Mouse (Mus musculus): ENCODE measurements around the gene Egfl6. TPM values are rescaled to one million over a fixed set of nuclear protein-coding genes. Genes with fewer than 3 reads are reported as not detected.
A peak's percentile ranks its signal among the peaks of the same experiment; 100 is the strongest.

The Egfl6 gene
- polyA plus RNA-seq, 1 experiment from 2014 or later: 3.2 TPM

GRCm38 (mm10) chrX:166565983-166566382 is 19.5 kb downstream of the Egfl6 start:
- Histone ChIP-seq H3K9me3 (ENCODE audit: control insufficient read depth, low read length) (no peaks in the 10 kb centered on the region), H3K27me3 (replicated peaks; ENCODE audit: control insufficient read depth, insufficient read depth, low read length) (no peaks in the 10 kb centered on the region; the same call in 1 of the 2 replicates), H3K4me2 (ENCODE audit: low read depth, low read length) (no peak overlapping the region), H3K36me3 (ENCODE audit: control insufficient read depth, insufficient read depth, low read length) (no peaks in the 10 kb centered on the region), H3K27ac (ENCODE audit: low read length) (peak overlapping the region; percentile 73), H3K9ac (ENCODE audit: low read depth, low read length) (no peak overlapping the region), H3K4me1 (ENCODE audit: control insufficient read depth, insufficient read depth, low read length) (no peaks in the 10 kb centered on the region), H3K4me3 (ENCODE audit: low read length) (no peak overlapping the region)
- 73% methylated on average over 6 of the region's 6 CpGs for WGBS
- peak; percentile 96 for ATAC-seq

DNA sequence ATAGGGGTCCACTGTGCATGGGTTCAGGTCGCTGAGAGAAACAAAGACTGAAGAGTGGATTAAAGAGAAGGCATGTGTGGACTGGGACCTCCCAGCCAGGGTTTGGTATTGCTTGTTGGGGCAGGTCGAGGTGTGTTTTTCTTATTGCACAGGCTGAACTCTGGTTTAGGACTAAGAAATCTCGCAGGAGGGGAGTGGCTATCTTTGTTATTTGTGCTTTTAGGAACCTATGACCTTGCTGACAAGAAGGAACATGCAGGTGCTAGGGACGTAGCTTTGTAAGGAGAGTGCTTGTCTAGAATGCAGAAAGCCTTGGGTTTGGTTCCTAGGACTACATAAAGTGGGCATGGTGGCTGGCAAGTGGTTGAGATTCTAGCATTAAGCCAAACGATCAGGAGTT is 20.1 kb downstream of the Egfl6 start:
- no peak overlapping the region for H3K4me2 ChIP-seq (ENCODE audit: low read depth, low read length)
- H3K4me1 ChIP-seq (ENCODE audit: control insufficient read depth, insufficient read depth, low read length): no peaks in the 10 kb centered on the region
- no peaks in the 10 kb centered on the region; the same call in 1 of the 2 replicates for H3K27me3 ChIP-seq (replicated peaks; ENCODE audit: control insufficient read depth, insufficient read depth, low read length)
- H3K27ac ChIP-seq (ENCODE audit: low read length): peak overlapping the region; percentile 45; the same call in 1 of the 2 replicates
- H3K9ac ChIP-seq (ENCODE audit: low read depth, low read length): no peak overlapping the region
- ATAC-seq: peak; percentile 68
- no peak overlapping the region for H3K4me3 ChIP-seq (ENCODE audit: low read length)
- no peaks in the 10 kb centered on the region for H3K36me3 ChIP-seq (ENCODE audit: control insufficient read depth, insufficient read depth, low read length)
- 52% methylated on average over 5 of the region's 5 CpGs for WGBS
- no peaks in the 10 kb centered on the region for H3K9me3 ChIP-seq (ENCODE audit: control insufficient read depth, low read length)

- WGBS: 74% methylated on average over 5 of the region's 5 CpGs
- no peak for ATAC-seq
These were observed 20.6 kb downstream of the Egfl6 start for GRCm38 (mm10) chrX:166564900-166565299.

DNA sequence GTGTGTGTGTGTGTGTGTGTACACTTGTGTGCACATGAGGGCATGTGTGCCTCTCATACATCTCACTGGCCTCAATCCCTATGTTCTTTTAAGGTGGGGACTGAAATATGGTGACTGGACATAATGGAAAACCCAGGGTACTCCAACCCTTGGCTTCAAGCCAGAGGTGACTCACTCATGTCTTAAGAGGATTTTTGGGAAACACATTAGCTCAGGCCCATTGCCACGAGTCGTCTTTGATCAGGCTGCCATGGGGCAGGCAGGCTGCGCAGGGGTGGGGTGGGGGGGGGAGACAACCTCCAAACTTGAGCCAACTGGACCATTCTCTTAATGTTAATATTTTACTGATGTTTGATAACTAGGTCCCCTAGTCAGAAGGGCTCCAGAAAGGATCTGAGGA is 26.2 kb downstream of the Egfl6 start:
- Histone ChIP-seq H3K4me3 (ENCODE audit: low read length) (no peak overlapping the region), H3K9me3 (ENCODE audit: control insufficient read depth, low read length) (no peaks in the 10 kb centered on the region), H3K36me3 (ENCODE audit: control insufficient read depth, insufficient read depth, low read length) (no peaks in the 10 kb centered on the region), H3K27me3 (replicated peaks; ENCODE audit: control insufficient read depth, insufficient read depth, low read length) (no peaks in the 10 kb centered on the region; the same call in 1 of the 2 replicates), H3K4me2 (ENCODE audit: low read depth, low read length) (no peak overlapping the region), H3K4me1 (ENCODE audit: control insufficient read depth, insufficient read depth, low read length) (no peaks in the 10 kb centered on the region), H3K27ac (ENCODE audit: low read length) (no peak overlapping the region), H3K9ac (ENCODE audit: low read depth, low read length) (no peak overlapping the region)
- ATAC-seq: no peak
- 75% methylated on average over 3 of the region's 3 CpGs for WGBS

More at GRCm38 (mm10) chrX:166564900-166565299, 20.6 kb downstream of the Egfl6 start:
- no peaks in the 10 kb centered on the region; the same call in 1 of the 2 replicates for H3K27me3 ChIP-seq (replicated peaks; ENCODE audit: control insufficient read depth, insufficient read depth, low read length)
- no peaks in the 10 kb centered on the region for H3K4me1 ChIP-seq (ENCODE audit: control insufficient read depth, insufficient read depth, low read length)
- no peak overlapping the region for H3K27ac ChIP-seq (ENCODE audit: low read length)
- H3K9ac ChIP-seq (ENCODE audit: low read depth, low read length): no peak overlapping the region
- H3K4me3 ChIP-seq (ENCODE audit: low read length): no peak overlapping the region
- H3K4me2 ChIP-seq (ENCODE audit: low read depth, low read length): no peak overlapping the region
- H3K9me3 ChIP-seq (ENCODE audit: control insufficient read depth, low read length): no peaks in the 10 kb centered on the region
- H3K36me3 ChIP-seq (ENCODE audit: control insufficient read depth, insufficient read depth, low read length): no peaks in the 10 kb centered on the region

GRCm38 (mm10) chrX:166552355-166552754 is 33.2 kb downstream of the Egfl6 start:
- ATAC-seq: no peak
- WGBS: 72% methylated on average over 7 of the region's 7 CpGs
- Histone ChIP-seq H3K9me3 (ENCODE audit: control insufficient read depth, low read length) (no peaks in the 10 kb centered on the region), H3K4me3 (ENCODE audit: low read length) (no peak overlapping the region), H3K27me3 (replicated peaks; ENCODE audit: control insufficient read depth, insufficient read depth, low read length) (peaks cover 3% of the 10 kb centered on the region; the same call in 1 of the 2 replicates), H3K27ac (ENCODE audit: low read length) (no peak overlapping the region), H3K4me2 (ENCODE audit: low read depth, low read length) (no peak overlapping the region), H3K4me1 (ENCODE audit: control insufficient read depth, insufficient read depth, low read length) (no peaks in the 10 kb centered on the region), H3K36me3 (ENCODE audit: control insufficient read depth, insufficient read depth, low read length) (no peaks in the 10 kb centered on the region), H3K9ac (ENCODE audit: low read depth, low read length) (no peak overlapping the region)

GRCm38 (mm10) chrX:166546495-166546894 is 39.0 kb downstream of the Egfl6 start:
- 76% methylated on average over 2 of the region's 2 CpGs for WGBS
- H3K4me1 ChIP-seq (ENCODE audit: control insufficient read depth, insufficient read depth, low read length): no peaks in the 10 kb centered on the region
- H3K9ac ChIP-seq (ENCODE audit: low read depth, low read length): no peak overlapping the region
- no peak overlapping the region for H3K4me2 ChIP-seq (ENCODE audit: low read depth, low read length)
- H3K27ac ChIP-seq (ENCODE audit: low read length): no peak overlapping the region
- peaks cover 3% of the 10 kb centered on the region; the same call in 1 of the 2 replicates for H3K27me3 ChIP-seq (replicated peaks; ENCODE audit: control insufficient read depth, insufficient read depth, low read length)
- no peak overlapping the region for H3K4me3 ChIP-seq (ENCODE audit: low read length)
- H3K9me3 ChIP-seq (ENCODE audit: control insufficient read depth, low read length): no peaks in the 10 kb centered on the region
- no peak for ATAC-seq
- H3K36me3 ChIP-seq (ENCODE audit: control insufficient read depth, insufficient read depth, low read length): no peaks in the 10 kb centered on the region

- no peaks in the 10 kb centered on the region for H3K4me1 ChIP-seq (ENCODE audit: control insufficient read depth, insufficient read depth, low read length)
- H3K9ac ChIP-seq (ENCODE audit: low read depth, low read length): no peak overlapping the region
- H3K4me3 ChIP-seq (ENCODE audit: low read length): no peak overlapping the region
- 0 out of 2 replicates have a peak, but pooled peaks cover 2% of the 10 kb centered on the region for H3K27me3 ChIP-seq (replicated peaks; ENCODE audit: control insufficient read depth, insufficient read depth, low read length)
- H3K4me2 ChIP-seq (ENCODE audit: low read depth, low read length): no peak overlapping the region
- no peaks in the 10 kb centered on the region for H3K9me3 ChIP-seq (ENCODE audit: control insufficient read depth, low read length)
- WGBS: 29% methylated on average over 4 of the region's 4 CpGs
- peak; percentile 61 for ATAC-seq
- no peak overlapping the region for H3K27ac ChIP-seq (ENCODE audit: low read length)
- H3K36me3 ChIP-seq (ENCODE audit: control insufficient read depth, insufficient read depth, low read length): no peaks in the 10 kb centered on the region
These were observed 50.4 kb downstream of the Egfl6 start for GRCm38 (mm10) chrX:166535138-166535537.

DNA sequence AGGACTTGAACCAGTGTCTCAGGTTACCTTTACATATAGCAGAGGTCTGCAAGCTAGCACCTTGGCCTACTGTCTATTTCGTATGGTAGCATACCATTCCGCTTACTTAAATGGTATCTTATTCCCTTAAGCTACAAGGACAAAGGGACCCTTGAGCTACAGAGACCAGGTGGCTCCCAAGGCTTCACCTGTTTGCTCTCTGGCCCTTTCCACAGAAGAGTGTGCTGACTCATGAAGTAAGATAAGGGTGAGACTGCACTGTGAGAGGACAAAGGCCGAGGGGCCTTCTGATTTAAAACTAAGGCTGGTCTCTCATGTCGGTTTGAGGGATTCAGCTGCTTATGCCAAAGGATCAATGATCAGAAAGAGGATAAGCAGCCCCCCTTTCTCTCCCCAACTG is 52.1 kb downstream of the Egfl6 start:
- no peak overlapping the region for H3K4me3 ChIP-seq (ENCODE audit: low read length)
- H3K4me1 ChIP-seq (ENCODE audit: control insufficient read depth, insufficient read depth, low read length): no peaks in the 10 kb centered on the region
- peak overlapping the region; percentile 54; the same call in 1 of the 2 replicates for H3K27ac ChIP-seq (ENCODE audit: low read length)
- 70% methylated on average over 4 of the region's 4 CpGs for WGBS
- no peak overlapping the region for H3K4me2 ChIP-seq (ENCODE audit: low read depth, low read length)
- peak; percentile 95 for ATAC-seq
- no peaks in the 10 kb centered on the region for H3K36me3 ChIP-seq (ENCODE audit: control insufficient read depth, insufficient read depth, low read length)
- H3K9ac ChIP-seq (ENCODE audit: low read depth, low read length): no peak overlapping the region
- no peaks in the 10 kb centered on the region for H3K9me3 ChIP-seq (ENCODE audit: control insufficient read depth, low read length)
- 0 out of 2 replicates have a peak, but pooled peaks cover 2% of the 10 kb centered on the region for H3K27me3 ChIP-seq (replicated peaks; ENCODE audit: control insufficient read depth, insufficient read depth, low read length)

GRCm38 (mm10) chrX:166531671-166532070 is 53.8 kb downstream of the Egfl6 start:
- 37% methylated on average over 6 of the region's 6 CpGs for WGBS

GRCm38 (mm10) chrX:166528126-166528525 is 57.4 kb downstream of the Egfl6 start:
- no peaks in the 10 kb centered on the region for H3K9me3 ChIP-seq (ENCODE audit: control insufficient read depth, low read length)
- H3K4me2 ChIP-seq (ENCODE audit: low read depth, low read length): no peak overlapping the region
- no peak for ATAC-seq
- H3K4me3 ChIP-seq (ENCODE audit: low read length): no peak overlapping the region
- no peak overlapping the region for H3K27ac ChIP-seq (ENCODE audit: low read length)
- no peaks in the 10 kb centered on the region for H3K36me3 ChIP-seq (ENCODE audit: control insufficient read depth, insufficient read depth, low read length)
- 86% methylated on average over 3 of the region's 3 CpGs for WGBS
- H3K9ac ChIP-seq (ENCODE audit: low read depth, low read length): no peak overlapping the region
- H3K4me1 ChIP-seq (ENCODE audit: control insufficient read depth, insufficient read depth, low read length): no peaks in the 10 kb centered on the region
- H3K27me3 ChIP-seq (replicated peaks; ENCODE audit: control insufficient read depth, insufficient read depth, low read length): 0 out of 2 replicates have a peak, but pooled peaks cover 2% of the 10 kb centered on the region

More at GRCm38 (mm10) chrX:166531671-166532070, 53.8 kb downstream of the Egfl6 start:
- Histone ChIP-seq H3K9me3 (ENCODE audit: control insufficient read depth, low read length) (no peaks in the 10 kb centered on the region), H3K27me3 (replicated peaks; ENCODE audit: control insufficient read depth, insufficient read depth, low read length) (0 out of 2 replicates have a peak, but pooled peaks cover 2% of the 10 kb centered on the region), H3K9ac (ENCODE audit: low read depth, low read length) (no peak overlapping the region), H3K4me1 (ENCODE audit: control insufficient read depth, insufficient read depth, low read length) (no peaks in the 10 kb centered on the region), H3K27ac (ENCODE audit: low read length) (no peak overlapping the region), H3K4me3 (ENCODE audit: low read length) (no peak overlapping the region), H3K4me2 (ENCODE audit: low read depth, low read length) (no peak overlapping the region), H3K36me3 (ENCODE audit: control insufficient read depth, insufficient read depth, low read length) (no peaks in the 10 kb centered on the region)
- ATAC-seq: no peak
